Mouse (Mus musculus): ENCODE measurements around the gene Rnf31.

Rnf31 gene

DNA sequence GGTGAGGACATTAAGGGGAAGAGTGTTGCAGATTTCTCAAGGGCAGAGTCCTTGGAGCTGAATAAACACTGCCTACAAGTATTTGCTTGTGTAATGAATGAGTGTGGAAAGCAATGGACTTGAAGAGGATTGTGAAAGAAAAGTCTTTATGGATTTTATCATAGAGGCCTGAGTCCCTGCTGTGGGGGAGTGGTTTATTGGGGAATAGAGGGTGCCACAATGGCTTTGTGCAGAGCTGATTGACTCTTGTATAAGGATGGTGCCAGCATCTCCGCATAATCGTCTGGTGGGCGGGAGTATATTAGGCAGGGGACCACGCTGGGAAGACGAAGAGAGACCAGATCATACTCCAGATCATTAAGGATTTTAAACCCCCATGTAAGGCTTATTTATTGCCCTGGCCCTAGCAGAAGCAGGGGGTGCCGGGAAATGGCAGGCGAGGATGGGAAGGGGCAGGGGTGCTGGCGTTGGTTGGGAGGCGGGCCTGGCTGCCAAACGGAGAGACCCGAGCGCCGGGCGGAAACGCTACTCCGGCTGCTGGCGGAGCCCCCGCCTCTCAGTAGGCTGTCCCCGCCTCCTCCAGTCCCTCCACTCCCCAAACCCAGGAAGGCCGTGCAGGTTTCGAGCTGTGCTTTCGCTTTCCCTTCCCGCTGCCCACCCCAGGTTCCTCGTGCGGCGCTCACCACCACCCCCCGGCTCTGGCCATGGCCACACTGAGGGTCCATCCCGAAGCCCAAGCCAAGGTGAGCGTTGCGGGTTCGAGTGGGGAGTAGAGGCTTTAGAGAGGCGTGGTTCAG lies 13.4 kb upstream of the Rnf31 start, which contains the start of gene Psme1:
TSS of gene Psme1 (plus strand) at position 253 of the 797 bp plus-strand sequence.
- DNase-seq (ENCODE audit: low spot score in 2 of 2), result peak; percentile 84 to 88

DNA sequence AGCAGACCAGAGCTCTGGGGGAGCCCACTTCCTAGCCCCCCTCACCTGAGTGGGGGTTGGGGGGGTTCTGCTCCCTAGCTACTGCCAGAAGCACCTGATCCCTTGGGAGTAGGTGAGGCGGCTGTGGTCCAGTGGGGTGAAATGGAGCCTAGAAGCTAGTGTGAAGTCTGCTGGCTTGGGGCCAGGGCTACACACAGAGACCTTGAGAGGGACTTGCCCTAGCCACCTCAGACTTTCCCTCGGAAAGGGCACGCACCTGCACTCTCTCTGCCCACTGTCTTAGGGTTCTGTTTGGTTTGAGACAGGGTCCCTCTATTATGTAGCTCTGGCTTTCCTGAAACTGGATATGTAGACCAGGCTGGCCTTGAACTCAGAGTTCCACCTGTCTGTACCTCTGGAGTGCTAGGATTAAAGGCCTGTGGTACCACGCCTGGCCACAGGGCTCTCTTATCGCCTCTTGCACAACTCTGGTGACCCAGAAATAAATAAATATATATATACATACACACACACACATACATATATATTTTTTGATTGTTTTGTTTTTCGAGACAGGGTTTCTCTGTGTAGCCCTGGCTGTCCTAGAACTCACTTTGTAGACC lies 12.7 kb upstream of the Rnf31 start:
- DNase-seq (ENCODE audit: low spot score in 2 of 2), result peak in 1 of 2 experiments; percentile 70

DNA sequence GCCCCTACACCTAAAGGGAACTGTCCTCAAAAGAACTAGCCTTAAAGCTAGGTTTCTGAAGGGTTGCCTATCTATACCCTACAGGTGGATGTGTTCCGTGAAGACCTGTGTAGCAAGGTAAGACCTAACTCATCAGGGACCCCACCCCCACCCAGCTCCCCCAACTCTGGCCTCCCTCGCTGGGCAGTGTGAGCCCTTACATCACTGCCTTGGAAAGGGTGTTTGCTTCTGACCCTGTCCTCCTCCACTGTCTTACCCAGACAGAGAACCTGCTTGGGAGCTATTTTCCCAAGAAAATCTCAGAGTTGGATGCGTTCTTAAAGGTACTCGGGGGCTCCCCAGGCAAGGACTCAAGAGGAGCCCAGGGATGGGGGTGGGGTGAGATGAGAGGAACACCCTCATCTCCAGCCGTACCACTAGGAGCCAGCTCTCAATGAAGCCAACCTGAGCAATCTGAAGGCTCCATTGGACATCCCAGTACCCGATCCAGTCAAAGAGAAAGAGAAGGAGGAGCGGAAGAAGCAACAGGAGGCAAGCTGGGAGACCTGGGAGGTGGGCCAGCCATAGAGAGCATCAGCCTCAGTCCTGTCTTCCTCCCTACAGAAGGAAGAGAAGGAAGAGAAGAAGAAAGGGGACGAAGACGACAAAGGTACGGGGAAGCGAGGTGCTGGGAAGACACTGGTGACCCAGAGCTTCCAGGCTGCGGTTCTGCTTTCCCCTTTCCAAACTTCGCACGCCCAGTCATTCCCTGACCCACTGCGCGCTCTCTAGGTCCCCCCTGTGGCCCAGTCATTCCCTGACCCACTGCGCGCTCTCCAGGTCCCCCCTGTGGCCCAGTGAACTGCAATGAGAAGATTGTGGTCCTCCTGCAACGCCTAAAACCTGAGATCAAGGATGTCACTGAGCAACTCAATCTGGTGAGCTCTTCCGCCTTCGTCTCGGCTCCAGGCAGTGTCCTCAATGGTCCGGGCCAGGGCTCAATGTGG lies 11.7 kb upstream of the Rnf31 start:
- no peak for DNase-seq (ENCODE audit: low spot score in 2 of 2)

DNA sequence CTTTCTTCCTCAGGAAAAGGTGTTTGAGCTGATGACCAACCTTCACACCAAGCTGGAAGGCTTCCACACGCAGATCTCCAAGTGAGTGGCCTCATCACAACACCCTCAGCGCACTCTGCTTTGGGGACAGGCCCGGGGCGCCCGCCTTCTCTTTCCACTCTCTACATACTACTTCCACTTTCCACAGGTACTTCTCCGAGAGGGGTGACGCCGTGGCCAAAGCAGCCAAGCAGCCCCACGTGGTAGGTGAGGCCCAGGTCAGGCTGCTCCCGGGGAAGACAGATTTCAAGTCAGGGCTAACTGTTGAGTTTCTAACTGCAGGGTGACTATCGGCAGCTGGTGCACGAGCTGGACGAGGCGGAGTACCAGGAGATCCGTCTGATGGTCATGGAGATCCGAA lies 10.8 kb upstream of the Rnf31 start:
- DNase-seq (ENCODE audit: low spot score in 2 of 2), result no peak

DNA sequence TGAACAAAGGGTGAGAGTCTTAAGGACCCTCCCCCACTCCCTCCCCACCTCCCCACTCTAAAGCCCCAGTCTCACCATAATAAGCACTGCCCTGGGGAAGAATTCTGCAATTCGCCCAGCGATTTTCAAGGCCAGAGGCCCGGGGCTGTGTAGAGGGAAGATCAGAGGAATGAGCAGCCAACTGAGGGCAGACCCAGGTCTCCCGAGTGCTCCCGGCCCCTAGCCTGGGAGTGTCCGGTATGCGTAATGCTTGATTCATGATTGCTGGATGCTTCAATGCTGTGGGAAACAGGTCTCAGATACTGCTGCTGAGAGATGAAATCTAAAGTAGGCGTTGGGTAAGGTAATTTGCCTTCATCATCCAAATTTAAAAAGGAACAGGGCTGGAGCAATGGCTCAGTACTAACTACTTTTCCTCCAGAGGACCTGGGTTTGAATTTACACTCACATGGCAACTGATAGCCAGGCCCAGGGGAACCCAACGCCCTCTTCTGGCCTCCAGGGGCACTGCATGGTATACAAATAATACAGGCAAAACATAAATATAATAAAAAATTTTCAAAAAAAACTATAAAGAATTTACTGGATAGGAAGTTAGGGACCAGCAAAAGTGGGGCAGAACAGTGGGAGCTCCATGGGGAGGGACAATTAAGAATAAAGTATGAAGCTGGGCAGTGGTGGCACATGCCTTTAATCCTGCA lies 9.4 kb upstream of the Rnf31 start:
- no peak for DNase-seq (ENCODE audit: low spot score in 2 of 2)

DNA sequence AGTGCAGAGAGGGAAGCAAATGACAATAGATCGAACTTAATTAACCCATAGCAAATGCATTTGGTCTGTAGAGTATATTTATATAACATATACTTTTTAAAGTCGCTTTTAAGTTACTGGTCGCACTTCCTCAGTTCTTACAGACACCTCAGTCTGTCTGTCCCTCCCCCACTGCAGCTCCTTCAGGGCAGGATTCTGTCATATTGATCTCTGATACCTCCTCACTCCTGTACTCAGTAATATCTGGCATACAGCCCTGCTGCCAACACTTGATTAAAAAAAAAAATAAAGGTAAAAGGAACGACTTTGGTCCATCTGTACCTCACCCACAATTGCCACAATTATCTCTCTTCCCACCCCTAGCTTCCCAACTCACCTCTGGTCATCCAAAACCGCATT lies 7.2 kb upstream of the Rnf31 start:
- no peak for DNase-seq (ENCODE audit: low spot score in 2 of 2)

DNA sequence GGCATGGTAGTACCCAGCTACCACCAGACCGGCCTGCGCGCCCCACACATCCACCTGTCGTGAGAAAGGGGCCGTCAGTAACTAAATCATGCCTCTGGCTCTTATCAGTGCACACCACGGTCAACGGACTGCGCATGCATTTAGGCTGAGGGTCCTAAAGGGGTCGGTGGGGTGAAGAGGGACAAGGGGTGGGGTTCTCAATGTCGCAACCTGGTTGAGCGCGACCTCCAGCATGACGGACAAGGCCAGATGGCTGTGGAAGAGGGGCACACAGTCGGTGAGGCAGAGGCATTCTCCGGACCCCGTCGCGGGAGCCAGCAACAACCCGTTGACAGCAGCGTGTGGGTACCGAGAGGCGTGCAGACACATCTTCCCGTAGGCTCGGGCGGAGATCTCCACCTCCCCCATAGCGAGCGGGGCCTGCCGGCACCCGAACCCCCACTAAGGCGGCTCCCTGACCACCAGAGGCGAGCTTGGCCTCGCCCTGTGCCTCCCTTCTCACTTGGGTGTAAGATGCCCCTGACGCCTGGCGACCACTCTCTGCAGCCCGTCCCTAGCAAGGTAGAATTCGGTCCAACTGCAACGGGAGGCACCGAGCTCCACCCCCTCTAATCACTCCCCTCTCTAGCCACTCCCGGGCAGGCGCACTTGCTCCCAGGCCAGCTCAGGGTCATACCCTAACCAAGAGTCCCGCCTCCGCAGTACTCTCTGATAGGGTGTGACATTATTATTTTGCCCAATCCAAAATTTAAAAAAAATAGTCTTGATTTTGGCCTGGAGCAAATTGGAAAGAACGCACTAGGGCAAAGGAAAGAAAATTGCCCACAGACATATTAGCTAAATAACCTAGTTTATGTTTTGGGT lies 6.6 kb upstream of the Rnf31 start, which contains the start of gene Emc9:
TSS of gene Emc9 (minus strand) at position 601 of the 864 bp plus-strand sequence.
- DNase-seq (ENCODE audit: low spot score in 2 of 2), result peak; percentile 86 to 88

DNA sequence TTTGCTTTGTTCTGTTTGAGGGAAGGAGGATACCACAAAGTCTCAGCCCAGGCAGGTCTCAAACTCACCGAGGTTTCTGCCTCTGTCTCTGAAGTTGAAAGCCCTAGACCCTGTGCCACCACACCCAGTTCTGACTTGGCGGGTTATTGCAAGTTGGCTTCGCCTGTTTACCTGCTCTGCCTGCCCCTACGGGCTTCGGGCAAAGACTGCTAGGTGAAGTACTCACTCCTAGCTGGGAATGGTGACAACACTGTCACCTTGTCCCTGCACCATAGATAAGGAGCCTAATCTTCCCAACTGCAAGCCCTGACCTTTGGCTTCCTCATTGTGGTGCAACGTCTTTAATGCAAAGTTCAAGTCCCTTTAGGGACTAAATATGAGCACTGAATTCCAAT lies 5.9 kb upstream of the Rnf31 start:
- DNase-seq (ENCODE audit: low spot score in 2 of 2), result no peak

DNA sequence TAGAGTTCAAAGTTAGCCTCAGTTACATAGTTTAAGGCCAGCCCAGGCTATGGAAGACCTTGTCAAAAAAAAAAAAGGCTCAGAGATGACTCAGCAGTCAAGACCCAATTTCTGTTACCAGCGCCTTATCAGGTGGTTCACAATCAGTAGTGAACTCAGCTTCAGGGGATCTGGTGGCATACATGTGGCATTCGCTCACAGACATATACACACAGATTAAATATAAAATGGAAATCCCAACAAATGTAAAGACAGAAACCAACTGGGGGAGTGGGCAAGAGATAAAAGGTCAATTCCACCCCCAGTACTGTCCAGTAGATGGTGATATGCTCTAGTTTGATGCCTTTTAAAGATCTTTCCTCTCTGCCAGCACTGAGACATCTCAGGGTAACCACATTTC lies 5.4 kb upstream of the Rnf31 start:
- no peak for DNase-seq (ENCODE audit: low spot score in 2 of 2)

DNA sequence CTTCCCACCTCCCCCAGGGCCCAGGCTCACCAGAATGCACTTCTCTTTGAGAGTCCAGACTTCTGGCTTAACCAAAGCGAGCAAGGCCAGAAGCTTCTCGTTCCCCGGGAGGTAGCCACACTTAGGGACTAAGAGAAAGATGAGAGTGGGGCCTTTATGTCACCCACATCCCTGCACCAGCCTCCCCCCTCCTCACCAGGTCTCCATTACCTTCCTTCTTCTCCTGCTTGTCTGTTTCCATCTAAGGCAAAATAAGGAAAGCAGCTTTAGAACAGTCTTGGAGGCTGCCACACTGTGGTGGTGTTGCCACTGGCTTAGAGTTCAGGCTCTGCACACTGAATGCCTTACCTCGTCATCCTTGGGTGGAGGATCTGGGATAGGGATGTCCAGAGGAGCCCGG lies 2.2 kb upstream of the Rnf31 start:
- no peak for DNase-seq (ENCODE audit: low spot score in 2 of 2)

DNA sequence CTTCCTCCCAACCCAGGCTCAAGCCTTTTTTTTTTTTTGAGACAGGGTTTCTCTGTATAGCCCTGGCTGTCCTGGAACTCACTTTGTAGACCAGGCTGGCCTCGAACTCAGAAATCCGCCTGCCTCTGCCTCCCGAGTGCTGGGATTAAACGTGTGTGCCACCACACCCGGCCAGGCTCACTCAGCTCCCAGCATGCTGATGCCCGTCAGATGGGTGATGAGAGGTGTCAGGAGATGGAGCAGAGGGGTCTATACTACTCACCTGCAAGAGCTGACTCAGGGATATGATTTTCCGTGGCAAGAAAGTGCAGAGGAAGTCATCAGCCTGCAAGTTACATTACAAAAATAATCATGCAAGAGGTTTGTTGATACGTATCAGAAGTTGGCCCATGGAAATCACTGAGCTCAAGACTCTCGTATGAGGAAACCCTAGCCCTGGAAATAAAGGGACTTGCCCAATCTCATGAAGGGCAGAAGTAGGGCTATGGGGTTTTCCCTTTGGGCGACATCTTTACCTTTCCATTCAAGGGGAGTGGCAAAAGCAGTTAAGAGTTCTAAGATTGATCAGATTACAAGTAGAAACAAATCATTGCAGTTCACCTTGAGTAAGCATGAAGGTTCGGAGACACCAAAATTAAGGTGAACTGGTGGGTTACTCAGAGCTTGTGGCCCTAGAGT lies 1.6 kb upstream of the Rnf31 start:
- DNase-seq (ENCODE audit: low spot score in 2 of 2), result no peak

DNA sequence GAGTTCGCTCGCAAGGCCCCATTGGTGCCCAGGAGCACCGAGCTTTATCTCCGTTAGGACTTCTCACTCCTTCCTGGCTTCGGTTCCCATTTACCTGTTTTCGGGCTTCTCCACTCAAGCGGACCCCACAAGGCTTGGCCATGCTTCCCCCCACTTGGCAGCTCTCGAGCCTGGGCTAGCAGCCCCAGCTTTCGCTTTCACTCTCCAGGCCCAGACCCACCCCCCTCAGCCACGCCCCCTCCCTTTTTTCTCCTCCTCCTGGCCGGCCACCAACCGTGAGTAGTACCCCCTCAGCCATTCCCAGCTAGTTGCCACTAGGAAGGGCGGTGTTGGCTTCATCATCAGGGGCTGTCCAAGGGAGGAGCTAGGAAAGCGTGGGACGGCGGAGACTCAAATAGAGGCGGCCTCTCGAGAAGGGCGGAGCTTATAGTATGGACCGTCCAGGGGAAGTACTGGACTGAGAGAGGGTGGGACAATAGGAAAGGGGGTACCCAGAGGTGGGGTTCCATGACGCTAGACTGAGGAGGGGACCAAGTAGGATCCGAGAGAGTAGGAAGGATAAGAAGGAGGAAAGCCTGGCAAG lies 669 bp upstream of the Rnf31 start, which contains the start of gene Psme2:
TSS of gene Psme2 (minus strand) at position 366 of the 583 bp plus-strand sequence.
- DNase-seq (ENCODE audit: low spot score in 2 of 2), result peak; percentile 98 to 99

DNA sequence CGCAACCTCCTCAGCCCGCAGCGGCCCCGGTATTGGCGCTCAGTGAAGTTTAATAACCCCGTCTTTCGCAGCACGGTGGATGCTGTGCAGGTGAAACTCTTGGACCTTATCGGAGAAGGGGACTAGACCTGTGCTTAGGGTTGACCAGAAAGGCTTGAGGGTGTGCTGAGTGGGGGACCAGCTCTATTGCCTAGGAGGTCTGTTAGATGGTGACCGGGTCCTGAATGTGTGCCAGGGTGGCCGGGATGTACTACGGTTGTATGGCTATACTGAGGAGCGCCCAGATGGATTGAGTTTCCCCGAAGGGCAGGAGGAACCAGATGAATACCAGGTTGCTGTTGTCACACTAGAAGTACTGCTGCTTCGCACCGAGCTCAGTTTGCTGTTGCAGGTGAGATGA lies 718 bp downstream of the Rnf31 start:
- DNase-seq (ENCODE audit: low spot score in 2 of 2), result no peak

DNA sequence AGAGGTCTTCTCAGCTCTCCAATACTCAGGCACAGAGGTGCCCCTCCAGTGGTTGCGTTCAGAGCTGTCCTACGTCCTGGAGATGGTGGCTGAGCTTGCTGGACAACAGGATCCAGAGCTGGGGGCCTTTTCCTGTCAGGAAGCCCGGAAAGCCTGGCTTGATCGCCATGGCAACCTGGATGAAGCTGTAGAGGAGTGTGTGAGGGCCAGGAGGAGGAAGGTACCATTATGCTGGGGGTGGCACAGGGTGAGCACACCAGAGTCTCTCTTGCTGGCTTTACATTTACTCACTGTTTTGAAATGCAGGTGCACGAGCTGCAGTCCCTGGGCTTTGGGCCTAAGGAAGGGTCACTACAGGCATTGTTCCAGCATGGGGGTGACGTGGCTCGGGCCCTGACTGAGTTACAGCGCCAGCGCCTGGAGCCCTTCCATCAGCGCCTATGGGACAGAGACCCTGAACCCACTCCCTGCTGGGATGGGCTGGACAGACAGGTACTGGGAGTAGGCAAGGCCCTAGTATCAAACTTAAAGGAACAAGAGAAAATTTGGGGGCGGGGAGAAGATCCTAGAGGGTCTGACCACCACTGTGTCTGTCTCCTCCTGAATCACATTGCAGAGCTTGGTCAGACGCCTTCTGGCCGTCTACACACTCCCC lies 4.7 kb downstream of the Rnf31 start:
- no peak for DNase-seq (ENCODE audit: low spot score in 2 of 2)

DNA sequence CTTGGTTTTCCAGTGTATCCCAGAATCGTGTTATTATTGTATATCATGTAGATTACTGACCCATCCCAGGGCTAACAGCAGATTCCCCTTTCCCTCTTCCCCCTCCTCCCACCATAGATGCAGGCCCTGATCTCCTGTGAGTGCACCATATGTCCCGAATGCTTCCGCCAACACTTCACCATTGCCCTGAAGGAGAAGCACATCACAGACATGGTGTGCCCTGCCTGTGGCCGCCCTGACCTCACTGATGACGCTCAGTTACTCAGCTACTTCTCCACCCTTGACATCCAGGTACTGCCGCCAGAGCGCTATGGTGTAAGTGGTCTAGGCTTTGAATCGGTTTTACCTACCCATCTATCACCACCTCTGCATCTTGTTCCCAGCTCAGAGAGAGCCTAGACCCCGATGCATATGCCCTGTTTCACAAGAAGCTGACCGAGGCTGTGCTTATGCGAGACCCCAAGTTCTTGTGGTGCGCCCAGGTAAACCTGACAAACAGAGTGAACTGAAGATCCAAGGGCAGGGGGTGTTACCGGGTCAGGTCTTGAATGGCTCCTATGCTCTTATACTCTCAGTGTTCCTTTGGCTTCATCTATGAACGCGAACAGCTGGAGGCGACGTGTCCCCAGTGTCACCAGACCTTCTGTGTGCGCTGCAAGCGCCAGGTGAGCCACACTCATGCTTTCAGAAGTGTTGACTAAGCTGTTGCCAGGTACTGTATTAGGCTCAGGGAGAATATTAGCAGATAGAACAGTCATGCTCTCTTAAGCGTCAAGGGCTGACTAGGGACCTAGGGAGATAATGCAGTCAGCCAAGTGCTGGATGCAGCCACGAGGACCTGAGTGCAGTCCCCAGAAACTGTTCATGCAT lies 7.2 kb downstream of the Rnf31 start:
- no peak for DNase-seq (ENCODE audit: low spot score in 2 of 2)

DNA sequence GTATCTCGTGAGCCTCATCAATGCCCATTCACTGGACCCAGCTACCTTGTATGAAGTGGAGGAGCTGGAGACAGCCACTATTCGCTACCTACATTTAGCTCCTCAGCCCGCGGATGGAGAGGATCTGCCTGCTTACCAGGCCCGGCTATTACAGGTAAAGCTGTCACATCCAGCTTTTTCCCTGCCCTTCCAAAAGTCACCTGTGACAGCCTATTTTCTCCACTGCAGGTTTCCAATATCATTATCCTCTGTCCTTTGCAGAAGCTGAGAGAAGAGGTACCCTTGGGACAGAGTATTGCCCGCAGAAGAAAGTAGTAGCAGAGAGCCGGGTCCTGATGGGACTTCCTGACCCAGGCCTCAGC lies 11.7 kb downstream of the Rnf31 start, which contains the start of gene Irf9:
TSS of gene Irf9 (plus strand) at position 301 of the 362 bp plus-strand sequence.
- DNase-seq (ENCODE audit: low spot score in 2 of 2), result no peak

DNA sequence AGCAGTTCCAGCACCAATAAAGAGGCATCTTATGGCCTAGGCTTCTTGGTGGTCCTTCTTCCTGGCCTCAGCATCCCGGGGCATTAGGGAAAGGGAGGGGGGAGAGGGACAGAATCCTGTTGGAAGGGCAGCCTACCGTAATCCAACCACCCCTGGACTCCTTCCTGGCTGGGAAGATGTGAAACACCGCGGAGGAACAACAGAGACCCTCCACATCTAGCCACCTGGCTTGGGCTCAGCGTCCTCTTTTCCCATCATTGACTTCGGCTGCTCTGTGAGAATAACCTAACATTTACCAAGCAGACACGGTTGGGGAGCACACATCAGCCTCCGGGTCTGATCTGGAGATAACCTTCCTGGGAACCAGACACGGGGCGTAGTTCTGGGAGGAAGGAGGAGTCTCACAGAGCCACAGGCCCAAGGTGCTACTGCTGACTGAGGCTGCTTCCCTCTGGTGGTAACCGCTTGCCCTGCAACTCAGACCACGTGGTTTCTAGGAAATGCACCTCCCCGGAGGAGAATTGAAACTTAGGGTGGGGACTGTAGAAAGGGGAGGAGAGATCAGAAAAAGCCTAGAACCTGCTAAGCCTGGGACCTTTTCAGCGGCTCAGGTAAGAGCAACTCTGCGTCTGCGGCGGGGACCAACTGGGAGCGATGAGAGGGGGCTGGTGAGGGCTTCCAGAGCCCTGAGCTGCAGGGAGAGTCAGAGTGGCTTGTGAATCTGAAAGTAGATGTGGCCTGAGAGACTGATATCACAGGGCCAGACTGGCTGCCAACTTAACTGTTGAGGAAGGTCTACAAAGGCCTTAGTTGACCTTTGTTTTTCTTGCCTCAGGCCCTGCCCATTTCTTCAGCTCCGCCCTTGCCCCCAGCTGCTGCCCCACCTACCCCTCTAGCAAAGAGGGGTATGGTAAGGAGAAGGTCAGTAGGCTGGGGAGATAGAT lies 12.4 kb downstream of the Rnf31 start:
- DNase-seq (ENCODE audit: low spot score in 2 of 2), result peak; percentile 93 to 95
